Mouse (Mus musculus) forebrain, postnatal 0 days (tissue): ENCODE measurements around the gene Six5. TPM values are rescaled to one million over a fixed set of nuclear protein-coding genes. Genes with fewer than 3 reads are reported as not detected.

Experiments used
- ATAC-seq: fragments of 200-750 bp; cut with Nextera tagmentation; 2 replicates; pipeline ENCODE4 v1.8.0; 2017; ENCODE audit warnings: mild to moderate bottlenecking, moderate library complexity
- DNase-seq: peaks from one replicate; pipeline ENCODE4 v3.0.0-alpha.2; 2015
- H3K27ac ChIP-seq: fragments of 300-500 bp; sonication (generic); 2 replicates; pipeline ENCODE4 v1.5.1; 2014; ENCODE audit warnings: low read depth, mild to moderate bottlenecking, antibody characterized with exemption, low read length, moderate library complexity, mixed read lengths
- H3K27me3 ChIP-seq: fragments of 300-500 bp; sonication (generic); 2 replicates; pipeline ENCODE4 v1.6.1; 2014; ENCODE audit warnings: mild to moderate bottlenecking, low read length, mixed read lengths; ENCODE audit not compliant: insufficient read depth
- H3K36me3 ChIP-seq: fragments of 300-500 bp; sonication (generic); 2 replicates; pipeline ENCODE4 v1.6.1; 2014; ENCODE audit warnings: mild to moderate bottlenecking, moderate library complexity; ENCODE audit not compliant: insufficient read depth
- H3K4me1 ChIP-seq: fragments of 300-500 bp; sonication (generic); 2 replicates; pipeline ENCODE4 v1.6.1; 2014; ENCODE audit warnings: antibody characterized with exemption; ENCODE audit not compliant: insufficient read depth
- H3K4me2 ChIP-seq: fragments of 300-500 bp; sonication (generic); 2 replicates; pipeline ENCODE4 v1.6.1; 2014; ENCODE audit warnings: low read depth, mild to moderate bottlenecking, moderate library complexity
- H3K4me3 ChIP-seq: fragments of 300-500 bp; sonication (generic); 2 replicates; pipeline ENCODE4 v1.5.1; 2014; ENCODE audit warnings: low read depth, low read length, mixed read lengths
- H3K9ac ChIP-seq: fragments of 300-500 bp; sonication (generic); 2 replicates; pipeline ENCODE4 v1.6.1; 2014; ENCODE audit warnings: mild to moderate bottlenecking
- H3K9me3 ChIP-seq: fragments of 300-500 bp; sonication (generic); 2 replicates; pipeline ENCODE4 v1.6.1; 2016; ENCODE audit warnings: low read length
- CTCF ChIP-seq: sonication (generic); IDR thresholded peaks from 2 replicates; pipeline ENCODE4 v1.5.1; 2016; ENCODE audit warnings: antibody characterized with exemption, control low read depth, low read depth
- WGBS: fragments of 180-500 bp; shearing (Covaris S2); extraction: QIAGEN DNeasy Blood & Tissue Kit; methylation state at CpG from one replicate; pipeline ENCODE4 v1.1.7; 2014; 5-methylcytosine and 5-hydroxymethylcytosine counted together
- polyA plus RNA-seq: library from polyadenylated mRNA; unstranded; fragments of >200 nt; fragmentation: Nextera tagmentation; extraction: Ambion mirVana; gene quantifications from 2 replicates; pipeline ENCODE4 v1.2.1, GENCODE M21; 2015
- total RNA-seq: library from RNA; depleted of rRNA; stranded (reverse); fragments of >200 nt; gene quantifications from 2 replicates; pipeline ENCODE4 v1.2.3, GENCODE M21; 2014

The Six5 gene
- total and polyA plus RNA-seq, 2 experiments from 2014 or later, result 0.97 to 4.1 TPM

GRCm38 (mm10) chr7:19083701-19084100 lies 10.7 kb upstream of the Six5 start, which contains the start of gene Dmpk:
TSS of gene Dmpk (plus strand) at chr7:19083849.
- no peak within 1 kb of the TSS for H3K4me3 ChIP-seq
- H3K9me3 ChIP-seq, result no peaks in the 10 kb centered on the region
- H3K36me3 ChIP-seq, result peaks cover 69% of the 10 kb centered on the region
- no peak within 1 kb of the TSS for H3K9ac ChIP-seq
- no peak within 1 kb of the TSS for H3K4me2 ChIP-seq
- ATAC-seq (no peak), DNase-seq (no peak)
- TF ChIP-seq CTCF, result no peak
- 43% methylated on average over 10 of the region's 10 CpGs for WGBS
- H3K27me3 ChIP-seq, result no peaks in the 10 kb centered on the region
- H3K4me1 ChIP-seq, result no peaks in the 10 kb centered on the region
- no peak within 1 kb of the TSS for H3K27ac ChIP-seq

DNA sequence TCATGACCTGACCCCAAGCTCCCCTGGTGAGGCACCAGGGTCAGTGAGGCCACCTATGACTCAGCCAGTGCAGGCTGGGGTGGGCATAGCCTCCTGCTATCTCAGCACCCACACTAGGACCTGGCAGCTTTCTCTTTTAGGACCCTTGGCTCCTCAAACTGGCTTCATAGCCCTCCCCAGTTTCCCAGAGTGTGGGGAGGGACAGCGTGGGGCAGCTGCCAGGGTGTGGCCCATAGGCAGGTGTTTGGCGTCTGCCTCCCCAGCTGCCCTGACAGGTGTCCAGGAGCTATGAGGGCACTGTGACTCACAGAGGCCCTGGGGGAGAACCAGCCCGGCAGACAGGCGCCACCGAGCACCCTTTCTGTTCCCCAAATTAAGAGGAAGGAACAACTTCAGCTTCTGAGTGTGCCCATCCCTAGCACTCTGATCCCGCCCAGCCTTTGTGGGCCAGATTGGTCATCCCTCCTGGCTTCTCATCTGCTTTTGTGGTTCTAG lies 10.1 kb upstream of the Six5 start:
- Histone ChIP-seq H3K9me3 (no peaks in the 10 kb centered on the region), H3K4me1 (no peaks in the 10 kb centered on the region), H3K4me3 (no peak overlapping the region), H3K27me3 (no peaks in the 10 kb centered on the region), H3K9ac (no peak overlapping the region), H3K4me2 (no peak overlapping the region), H3K27ac (no peak overlapping the region), H3K36me3 (peaks cover 68% of the 10 kb centered on the region)
- no peak for DNase-seq
- no peak for TF ChIP-seq CTCF
- ATAC-seq, result no peak
- WGBS, result 73% methylated on average over 6 of the region's 6 CpGs

GRCm38 (mm10) chr7:19084921-19085473 lies 9.4 kb upstream of the Six5 start:
- ATAC-seq (no peak), DNase-seq (no peak)
- H3K36me3 ChIP-seq, result peaks cover 61% of the 10 kb centered on the region
- no peaks in the 10 kb centered on the region for H3K9me3 ChIP-seq
- no peak overlapping the region for H3K27ac ChIP-seq
- H3K4me2 ChIP-seq, result no peak overlapping the region
- H3K4me3 ChIP-seq, result no peak overlapping the region
- 28% methylated on average over 9 of the region's 9 CpGs for WGBS
- no peak for TF ChIP-seq CTCF
- H3K27me3 ChIP-seq, result no peaks in the 10 kb centered on the region
- H3K4me1 ChIP-seq, result no peaks in the 10 kb centered on the region
- no peak overlapping the region for H3K9ac ChIP-seq

DNA sequence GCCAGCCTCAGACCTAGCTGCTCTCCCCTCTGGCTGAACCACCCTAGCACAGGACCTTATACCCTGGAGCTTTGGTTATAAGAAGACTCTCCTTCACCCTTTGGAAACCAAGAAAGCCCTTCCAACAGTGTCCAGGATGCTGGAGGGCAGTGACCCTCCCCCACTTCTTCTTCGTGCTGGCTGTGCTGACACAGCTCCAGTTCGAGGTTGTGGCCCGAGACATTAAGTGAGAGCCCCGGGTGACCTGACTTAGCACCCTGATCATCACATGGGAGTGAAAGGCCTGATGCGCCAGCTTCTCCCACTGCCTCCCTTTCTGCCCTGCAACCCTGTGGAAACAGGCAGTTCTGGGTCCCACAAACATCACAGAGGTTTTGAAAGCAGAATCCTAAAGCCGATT lies 8.9 kb upstream of the Six5 start:
- TF ChIP-seq CTCF, result no peak
- DNase-seq (no peak), ATAC-seq (no peak)
- 12% methylated on average over 6 of the region's 6 CpGs for WGBS
- Histone ChIP-seq H3K27me3 (no peaks in the 10 kb centered on the region), H3K36me3 (peaks cover 60% of the 10 kb centered on the region), H3K4me1 (no peaks in the 10 kb centered on the region), H3K4me3 (no peak overlapping the region), H3K4me2 (no peak overlapping the region), H3K9me3 (no peaks in the 10 kb centered on the region), H3K27ac (no peak overlapping the region), H3K9ac (no peak overlapping the region)

GRCm38 (mm10) chr7:19086042-19086441 lies 8.4 kb upstream of the Six5 start:
- ATAC-seq (no peak), DNase-seq (no peak)
- TF ChIP-seq CTCF, result no peak
- H3K27ac ChIP-seq, result no peak overlapping the region
- H3K9me3 ChIP-seq, result no peaks in the 10 kb centered on the region
- H3K4me1 ChIP-seq, result no peaks in the 10 kb centered on the region
- 24% methylated on average over 14 of the region's 14 CpGs for WGBS
- no peak overlapping the region for H3K9ac ChIP-seq
- no peaks in the 10 kb centered on the region for H3K27me3 ChIP-seq
- peaks cover 60% of the 10 kb centered on the region for H3K36me3 ChIP-seq
- H3K4me2 ChIP-seq, result no peak overlapping the region
- no peak overlapping the region for H3K4me3 ChIP-seq

DNA sequence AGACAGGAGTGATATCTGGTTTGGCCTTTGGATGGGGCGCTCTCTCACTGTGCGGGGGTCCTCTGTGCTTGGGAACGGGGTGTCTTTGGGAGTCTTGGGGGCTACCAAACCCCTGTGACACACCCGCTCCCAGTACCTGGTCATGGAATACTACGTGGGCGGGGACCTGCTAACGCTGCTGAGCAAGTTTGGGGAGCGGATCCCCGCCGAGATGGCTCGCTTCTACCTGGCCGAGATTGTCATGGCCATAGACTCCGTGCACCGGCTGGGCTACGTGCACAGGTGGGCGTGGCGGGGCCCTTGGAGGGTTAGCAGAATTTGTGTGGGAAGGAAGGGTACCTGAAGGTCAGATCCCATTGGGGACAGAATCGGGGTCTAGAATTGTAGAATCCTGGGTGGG lies 7.6 kb upstream of the Six5 start:
- Histone ChIP-seq H3K27me3 (no peaks in the 10 kb centered on the region), H3K9me3 (no peaks in the 10 kb centered on the region), H3K4me2 (no peak overlapping the region), H3K27ac (no peak overlapping the region), H3K36me3 (peaks cover 57% of the 10 kb centered on the region), H3K4me3 (no peak overlapping the region), H3K4me1 (no peaks in the 10 kb centered on the region), H3K9ac (no peak overlapping the region)
- DNase-seq (no peak), ATAC-seq (no peak)
- TF ChIP-seq CTCF, result no peak
- 65% methylated on average over 18 of the region's 18 CpGs for WGBS

DNA sequence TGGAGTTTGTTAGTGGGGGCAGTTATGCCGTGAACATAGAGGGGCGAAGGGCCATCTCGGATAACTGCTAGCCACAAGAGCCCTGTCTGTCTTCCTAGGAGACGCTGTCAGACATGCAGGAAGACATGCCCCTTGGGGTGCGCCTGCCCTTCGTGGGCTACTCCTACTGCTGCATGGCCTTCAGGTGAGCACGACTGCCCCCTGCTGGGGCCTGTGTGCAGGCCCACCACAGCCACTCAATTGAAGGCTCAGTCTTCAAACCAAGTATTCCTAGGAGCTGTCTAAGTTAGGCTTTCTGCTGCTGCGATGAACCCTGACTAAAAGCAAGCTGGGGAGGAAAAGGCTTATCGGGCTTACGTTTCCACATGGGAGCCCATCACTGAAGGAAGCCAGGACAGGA lies 5.6 kb upstream of the Six5 start:
- H3K4me2 ChIP-seq, result no peak overlapping the region
- H3K4me1 ChIP-seq, result peaks cover 8% of the 10 kb centered on the region; the same call in 1 of the 2 replicates
- ATAC-seq (no peak), DNase-seq (peak; percentile 62)
- TF ChIP-seq CTCF, result peak; percentile 75
- H3K27ac ChIP-seq, result no peak overlapping the region
- no peaks in the 10 kb centered on the region for H3K9me3 ChIP-seq
- H3K36me3 ChIP-seq, result peaks cover 44% of the 10 kb centered on the region
- no peak overlapping the region for H3K9ac ChIP-seq
- H3K4me3 ChIP-seq, result no peak overlapping the region
- 41% methylated on average over 10 of the region's 10 CpGs for WGBS
- H3K27me3 ChIP-seq, result no peaks in the 10 kb centered on the region
